Mouse (Mus musculus) testis, adult 2 months (tissue): ENCODE data around the gene Man2a2.

ENCODE experiments used
- CTCF ChIP-seq: fragments of 200-500 bp; IDR thresholded peaks from 2 replicates; pipeline ENCODE4 v1.5.1; 2012; ENCODE audit warnings: low read depth, mild to moderate bottlenecking, inconsistent platforms, low read length, moderate library complexity; ENCODE audit not compliant: control insufficient read depth, insufficient read depth, insufficient replicate concordance
- POLR2A ChIP-seq: fragments of 200-500 bp; IDR thresholded peaks from 2 replicates; pipeline ENCODE4 v1.6.1; 2012; ENCODE audit warnings: low read depth, mild to moderate bottlenecking, inconsistent platforms, low read length, moderate library complexity; ENCODE audit not compliant: control insufficient read depth

- no peak for TF ChIP-seq CTCF
- TF ChIP-seq POLR2A = no peak
Observed at GRCm38 (mm10) chr7:80317439-80318115, 53.6 kb downstream of the Man2a2 start.
